Mouse (Mus musculus): ENCODE measurements around the gene Mov10l1. TPM values are rescaled to one million over a fixed set of nuclear protein-coding genes. Genes with fewer than 3 reads are reported as not detected.
A peak's percentile ranks its signal among the peaks of the same experiment; 100 is the strongest.

Gene Mov10l1
- polyA plus RNA-seq, 1 experiment from 2014 or later: not detected

- H3K27ac ChIP-seq: no peak overlapping the region
- H3K9ac ChIP-seq: no peak overlapping the region
- no peaks in the 10 kb centered on the region for H3K36me3 ChIP-seq
- H3K9me3 ChIP-seq (replicated peaks): no peaks in the 10 kb centered on the region
- H3K27me3 ChIP-seq: 0 out of 2 replicates have a peak, but pooled peaks cover 4% of the 10 kb centered on the region
- H3K4me2 ChIP-seq: no peak overlapping the region
- no peak for DNase-seq
- ATAC-seq (ENCODE audit: low read depth): no peak
- H3K4me3 ChIP-seq (replicated peaks): no peak overlapping the region
- WGBS (ENCODE audit: insufficient replicate concordance): 59% methylated on average over 7 of the region's 7 CpGs
- 0 out of 2 replicates have a peak, but pooled peaks cover 6% of the 10 kb centered on the region for H3K4me1 ChIP-seq (replicated peaks)
Measured at GRCm38 (mm10) chr15:89020085-89020484, 37.4 kb downstream of the Mov10l1 start.

GRCm38 (mm10) chr15:89020492-89020891 lies 37.8 kb downstream of the Mov10l1 start:
- H3K27ac ChIP-seq: no peak overlapping the region
- H3K4me2 ChIP-seq: no peak overlapping the region
- ATAC-seq (ENCODE audit: low read depth) (no peak), DNase-seq (no peak)
- 0 out of 2 replicates have a peak, but pooled peaks cover 6% of the 10 kb centered on the region for H3K4me1 ChIP-seq (replicated peaks)
- no peaks in the 10 kb centered on the region for H3K9me3 ChIP-seq (replicated peaks)
- H3K4me3 ChIP-seq (replicated peaks): no peak overlapping the region
- WGBS (ENCODE audit: insufficient replicate concordance): 66% methylated on average over 7 of the region's 7 CpGs
- no peak overlapping the region for H3K9ac ChIP-seq
- H3K27me3 ChIP-seq: 0 out of 2 replicates have a peak, but pooled peaks cover 4% of the 10 kb centered on the region
- H3K36me3 ChIP-seq: no peaks in the 10 kb centered on the region

- Histone ChIP-seq H3K4me3 (replicated peaks) (no peak overlapping the region), H3K27ac (no peak overlapping the region), H3K27me3 (no peaks in the 10 kb centered on the region), H3K9ac (no peak overlapping the region), H3K9me3 (replicated peaks) (no peaks in the 10 kb centered on the region), H3K36me3 (no peaks in the 10 kb centered on the region), H3K4me1 (replicated peaks) (no peaks in the 10 kb centered on the region), H3K4me2 (no peak overlapping the region)
- no peak for DNase-seq
- ATAC-seq (ENCODE audit: low read depth): no peak
- 60% methylated on average over 5 of the region's 5 CpGs for WGBS (ENCODE audit: insufficient replicate concordance)
Measured at GRCm38 (mm10) chr15:89044381-89044780, 61.7 kb downstream of the Mov10l1 start.

- WGBS (ENCODE audit: insufficient replicate concordance): 65% methylated on average over 4 of the region's 4 CpGs
- Histone ChIP-seq H3K27me3 (no peaks in the 10 kb centered on the region), H3K9ac (no peak overlapping the region), H3K4me1 (replicated peaks) (no peaks in the 10 kb centered on the region), H3K4me3 (replicated peaks) (no peak overlapping the region), H3K27ac (no peak overlapping the region), H3K4me2 (no peak overlapping the region), H3K36me3 (no peaks in the 10 kb centered on the region), H3K9me3 (replicated peaks) (no peaks in the 10 kb centered on the region)
- DNase-seq (no peak), ATAC-seq (ENCODE audit: low read depth) (no peak)
Measured at GRCm38 (mm10) chr15:89046356-89046755, 63.6 kb downstream of the Mov10l1 start.

GRCm38 (mm10) chr15:89054666-89055065 lies 72.0 kb downstream of the Mov10l1 start:
- no peaks in the 10 kb centered on the region for H3K36me3 ChIP-seq
- no peak overlapping the region for H3K9ac ChIP-seq
- H3K9me3 ChIP-seq (replicated peaks): no peaks in the 10 kb centered on the region
- no peak overlapping the region for H3K4me3 ChIP-seq (replicated peaks)
- DNase-seq (no peak), ATAC-seq (ENCODE audit: low read depth) (no peak)
- WGBS (ENCODE audit: insufficient replicate concordance): 74% methylated on average over 7 of the region's 7 CpGs
- no peaks in the 10 kb centered on the region for H3K4me1 ChIP-seq (replicated peaks)
- no peak overlapping the region for H3K4me2 ChIP-seq
- H3K27ac ChIP-seq: no peak overlapping the region
- H3K27me3 ChIP-seq: peaks cover 56% of the 10 kb centered on the region

GRCm38 (mm10) chr15:89058736-89059135 lies 76.0 kb downstream of the Mov10l1 start:
- H3K9me3 ChIP-seq (replicated peaks): no peaks in the 10 kb centered on the region
- DNase-seq (no peak), ATAC-seq (ENCODE audit: low read depth) (no peak)
- 0 out of 2 replicates have a peak, but pooled peaks cover 3% of the 10 kb centered on the region for H3K4me1 ChIP-seq (replicated peaks)
- no peak overlapping the region for H3K27ac ChIP-seq
- H3K4me3 ChIP-seq (replicated peaks): no peak overlapping the region
- H3K4me2 ChIP-seq: no peak overlapping the region
- no peak overlapping the region for H3K9ac ChIP-seq
- no peaks in the 10 kb centered on the region for H3K36me3 ChIP-seq
- peaks cover 91% of the 10 kb centered on the region for H3K27me3 ChIP-seq
- 22% methylated on average over 6 of the region's 6 CpGs for WGBS (ENCODE audit: insufficient replicate concordance)

GRCm38 (mm10) chr15:89059161-89059931 lies 76.6 kb downstream of the Mov10l1 start, which contains the start of gene Panx2:
Gene Panx2, plus strand, starts transcription at chr15:89059734.
- Histone ChIP-seq H3K27ac (no peak within 1 kb of the TSS), H3K4me3 (replicated peaks) (peak within 1 kb of the TSS; percentile 49), H3K9me3 (replicated peaks) (no peaks in the 10 kb centered on the region), H3K27me3 (peaks cover 97% of the 10 kb centered on the region), H3K36me3 (no peaks in the 10 kb centered on the region), H3K4me1 (replicated peaks) (0 out of 2 replicates have a peak, but pooled peaks cover 3% of the 10 kb centered on the region), H3K4me2 (peak within 1 kb of the TSS; percentile 66), H3K9ac (no peak within 1 kb of the TSS)
- WGBS (ENCODE audit: insufficient replicate concordance): 3% methylated on average over 57 of the region's 57 CpGs
- DNase-seq (no peak), ATAC-seq (ENCODE audit: low read depth) (no peak)

- Histone ChIP-seq H3K4me1 (replicated peaks) (0 out of 2 replicates have a peak, but pooled peaks cover 3% of the 10 kb centered on the region), H3K9ac (no peak overlapping the region), H3K4me2 (peak overlapping the region; percentile 66), H3K4me3 (replicated peaks) (peak overlapping the region; percentile 49), H3K36me3 (no peaks in the 10 kb centered on the region), H3K9me3 (replicated peaks) (no peaks in the 10 kb centered on the region), H3K27me3 (peaks cover 96% of the 10 kb centered on the region), H3K27ac (no peak overlapping the region)
- ATAC-seq (ENCODE audit: low read depth) (no peak), DNase-seq (no peak)
- WGBS (ENCODE audit: insufficient replicate concordance): 4% methylated on average over 39 of the region's 48 CpGs
Measured at GRCm38 (mm10) chr15:89060032-89060681, 77.4 kb downstream of the Mov10l1 start.

- no peak overlapping the region for H3K4me3 ChIP-seq (replicated peaks)
- WGBS (ENCODE audit: insufficient replicate concordance): 62% methylated on average over 12 of the region's 12 CpGs
- ATAC-seq (ENCODE audit: low read depth): no peak
- H3K4me2 ChIP-seq: no peak overlapping the region
- 0 out of 2 replicates have a peak, but pooled peaks cover 3% of the 10 kb centered on the region for H3K4me1 ChIP-seq (replicated peaks)
- H3K9ac ChIP-seq: no peak overlapping the region
- no peaks in the 10 kb centered on the region for H3K36me3 ChIP-seq
- no peak overlapping the region for H3K27ac ChIP-seq
- no peaks in the 10 kb centered on the region for H3K9me3 ChIP-seq (replicated peaks)
- H3K27me3 ChIP-seq: peaks cover 97% of the 10 kb centered on the region
- no peak for DNase-seq
Measured at GRCm38 (mm10) chr15:89060811-89061460, 78.2 kb downstream of the Mov10l1 start.

GRCm38 (mm10) chr15:89061761-89062517 lies 79.2 kb downstream of the Mov10l1 start:
- H3K9ac ChIP-seq: no peak overlapping the region
- H3K27me3 ChIP-seq: peaks cover 98% of the 10 kb centered on the region

More at GRCm38 (mm10) chr15:89061761-89062517, 79.2 kb downstream of the Mov10l1 start:
- Histone ChIP-seq H3K9me3 (replicated peaks) (no peaks in the 10 kb centered on the region), H3K4me2 (no peak overlapping the region), H3K27ac (no peak overlapping the region), H3K36me3 (no peaks in the 10 kb centered on the region), H3K4me1 (replicated peaks) (0 out of 2 replicates have a peak, but pooled peaks cover 3% of the 10 kb centered on the region), H3K4me3 (replicated peaks) (no peak overlapping the region)
- DNase-seq (no peak), ATAC-seq (ENCODE audit: low read depth) (no peak)
- WGBS (ENCODE audit: insufficient replicate concordance): 54% methylated on average over 6 of the region's 6 CpGs
